Mouse (Mus musculus) kidney, embryonic 14.5 days (tissue): ENCODE data around the gene Nfib. TPM values are rescaled to one million over a fixed set of nuclear protein-coding genes. Genes with fewer than 3 reads are reported as not detected.

Experiments used
- ATAC-seq: fragments of 200-750 bp; cut with Nextera tagmentation; 2 replicates; pipeline ENCODE4 v1.8.0; 2017; ENCODE audit warnings: moderate number of reproducible peaks, mild to moderate bottlenecking, moderate TSS enrichment, moderate library complexity; ENCODE audit not compliant: low FRiP score, low TSS enrichment
- H3K27ac ChIP-seq: fragments of 300-500 bp; sonication (generic); 2 replicates; pipeline ENCODE4 v1.5.1; 2014; ENCODE audit warnings: low read depth, mild to moderate bottlenecking, low read length, moderate library complexity, mixed read lengths
- H3K27me3 ChIP-seq: fragments of 300-500 bp; sonication (generic); 2 replicates; pipeline ENCODE4 v1.6.1; 2014; ENCODE audit warnings: mild to moderate bottlenecking, low read length; ENCODE audit not compliant: control insufficient read depth, insufficient read depth
- H3K36me3 ChIP-seq: fragments of 300-500 bp; sonication (generic); 2 replicates; pipeline ENCODE4 v1.6.1; 2014; ENCODE audit warnings: low read length, mixed read lengths; ENCODE audit not compliant: control insufficient read depth, insufficient read depth
- H3K4me1 ChIP-seq: fragments of 300-500 bp; sonication (generic); 2 replicates; pipeline ENCODE4 v1.6.1; 2014; ENCODE audit warnings: low read length, mixed read lengths; ENCODE audit not compliant: control insufficient read depth, insufficient read depth
- H3K4me2 ChIP-seq: fragments of 300-500 bp; sonication (generic); replicated peaks from 2 replicates; pipeline ENCODE4 v1.6.1; 2014; ENCODE audit warnings: low read depth, mild to moderate bottlenecking, low read length
- H3K4me3 ChIP-seq: fragments of 300-500 bp; sonication (generic); 2 replicates; pipeline ENCODE4 v1.5.1; 2014; ENCODE audit warnings: mild to moderate bottlenecking, low read length
- H3K9ac ChIP-seq: fragments of 300-500 bp; sonication (generic); 2 replicates; pipeline ENCODE4 v1.6.1; 2014; ENCODE audit warnings: low read depth, mild to moderate bottlenecking, low read length, moderate library complexity
- H3K9me3 ChIP-seq: fragments of 300-500 bp; sonication (generic); 2 replicates; pipeline ENCODE4 v1.6.1; 2016; ENCODE audit warnings: low read length; ENCODE audit not compliant: control insufficient read depth
- WGBS: fragments of 180-500 bp; shearing (Covaris S2); extraction: QIAGEN DNeasy Blood & Tissue Kit; methylation state at CpG from one replicate; pipeline ENCODE4 v1.1.7; 2014; 5-methylcytosine and 5-hydroxymethylcytosine counted together
- polyA plus RNA-seq: library from polyadenylated mRNA; unstranded; fragments of >200 nt; fragmentation: Nextera tagmentation; extraction: Ambion mirVana; gene quantifications from 2 replicates; pipeline ENCODE4 v1.2.1, GENCODE M21; 2014

Nfib gene
- polyA plus RNA-seq, 1 experiment from 2014 or later: 36.0 TPM

GRCm38 (mm10) chr4:82623835-82624234, 81.7 kb downstream of the Nfib start:
- Histone ChIP-seq H3K9ac (no peak overlapping the region), H3K27me3 (no peaks in the 10 kb centered on the region), H3K4me2 (no peak overlapping the region), H3K4me1 (peaks cover 7% of the 10 kb centered on the region; the same call in 1 of the 2 replicates), H3K4me3 (no peak overlapping the region), H3K36me3 (no peaks in the 10 kb centered on the region), H3K9me3 (no peaks in the 10 kb centered on the region), H3K27ac (no peak overlapping the region)
- ATAC-seq: no peak
- WGBS: 59% methylated on average over 4 of the region's 4 CpGs

- H3K4me3 ChIP-seq: no peak overlapping the region
- 80% methylated on average over 12 of the region's 12 CpGs for WGBS
- H3K27ac ChIP-seq: peak overlapping the region; percentile 69; the same call in 1 of the 2 replicates
- no peaks in the 10 kb centered on the region for H3K9me3 ChIP-seq
- H3K4me2 ChIP-seq: no peak overlapping the region
- peaks cover 11% of the 10 kb centered on the region; the same call in 1 of the 2 replicates for H3K4me1 ChIP-seq
- H3K27me3 ChIP-seq: no peaks in the 10 kb centered on the region
- no peaks in the 10 kb centered on the region for H3K36me3 ChIP-seq
- H3K9ac ChIP-seq: no peak overlapping the region
- ATAC-seq: no peak; the same call in 1 of the 2 replicates
Observed at GRCm38 (mm10) chr4:82623081-82623538, 82.4 kb downstream of the Nfib start.

- Histone ChIP-seq H3K36me3 (no peaks in the 10 kb centered on the region), H3K27me3 (no peaks in the 10 kb centered on the region), H3K9me3 (no peaks in the 10 kb centered on the region), H3K4me2 (peak overlapping the region; percentile 5; the same call in 1 of the 2 replicates), H3K4me1 (peaks cover 18% of the 10 kb centered on the region; the same call in 1 of the 2 replicates), H3K4me3 (no peak overlapping the region), H3K27ac (peak overlapping the region; percentile 69; the same call in 1 of the 2 replicates), H3K9ac (no peak overlapping the region)
- WGBS: 24% methylated on average over 3 of the region's 3 CpGs
- peak; percentile 58 for ATAC-seq
Observed at GRCm38 (mm10) chr4:82622321-82622836, 83.2 kb downstream of the Nfib start.

- no peaks in the 10 kb centered on the region for H3K9me3 ChIP-seq
- H3K4me3 ChIP-seq: no peak overlapping the region
- ATAC-seq: peak; percentile 10; the same call in 1 of the 2 replicates
- WGBS: 55% methylated on average over 12 of the region's 12 CpGs
- peaks cover 18% of the 10 kb centered on the region; the same call in 1 of the 2 replicates for H3K4me1 ChIP-seq
- H3K27me3 ChIP-seq: no peaks in the 10 kb centered on the region
- no peaks in the 10 kb centered on the region for H3K36me3 ChIP-seq
- H3K4me2 ChIP-seq: no peak overlapping the region
- no peak overlapping the region for H3K9ac ChIP-seq
- H3K27ac ChIP-seq: no peak overlapping the region
Observed at GRCm38 (mm10) chr4:82619539-82619941, 86.0 kb downstream of the Nfib start.

- no peaks in the 10 kb centered on the region for H3K36me3 ChIP-seq
- H3K27ac ChIP-seq: no peak overlapping the region
- no peaks in the 10 kb centered on the region for H3K9me3 ChIP-seq
- H3K27me3 ChIP-seq: no peaks in the 10 kb centered on the region
- H3K4me3 ChIP-seq: no peak overlapping the region
- H3K4me2 ChIP-seq: no peak overlapping the region
- H3K4me1 ChIP-seq: peaks cover 18% of the 10 kb centered on the region; the same call in 1 of the 2 replicates
- H3K9ac ChIP-seq: no peak overlapping the region
- 53% methylated on average over 2 of the region's 2 CpGs for whole genome bisulfite sequencing
- no peak for ATAC-seq
Observed at GRCm38 (mm10) chr4:82619003-82619402, 86.5 kb downstream of the Nfib start.

- Histone ChIP-seq H3K4me3 (no peak overlapping the region), H3K4me1 (peaks cover 18% of the 10 kb centered on the region; the same call in 1 of the 2 replicates), H3K36me3 (no peaks in the 10 kb centered on the region), H3K27me3 (no peaks in the 10 kb centered on the region), H3K4me2 (no peak overlapping the region), H3K9me3 (no peaks in the 10 kb centered on the region), H3K27ac (no peak overlapping the region), H3K9ac (no peak overlapping the region)
- no peak for ATAC-seq
- WGBS: 90% methylated on average over 10 of the region's 10 CpGs
Observed at GRCm38 (mm10) chr4:82617257-82617656, 88.3 kb downstream of the Nfib start.

GRCm38 (mm10) chr4:82615712-82616111, 89.8 kb downstream of the Nfib start:
- Histone ChIP-seq H3K9ac (no peak overlapping the region), H3K4me1 (peaks cover 16% of the 10 kb centered on the region; the same call in 1 of the 2 replicates), H3K27ac (no peak overlapping the region), H3K4me2 (no peak overlapping the region), H3K36me3 (no peaks in the 10 kb centered on the region), H3K27me3 (no peaks in the 10 kb centered on the region), H3K9me3 (no peaks in the 10 kb centered on the region), H3K4me3 (no peak overlapping the region)
- WGBS: 87% methylated on average over 5 of the region's 5 CpGs
- no peak for ATAC-seq

- no peak overlapping the region for H3K9ac ChIP-seq
- WGBS: 40% methylated on average over 7 of the region's 7 CpGs
- ATAC-seq: no peak
- no peak overlapping the region for H3K27ac ChIP-seq
- no peaks in the 10 kb centered on the region for H3K36me3 ChIP-seq
- H3K4me3 ChIP-seq: no peak overlapping the region
- H3K4me2 ChIP-seq: no peak overlapping the region
- H3K4me1 ChIP-seq: peaks cover 17% of the 10 kb centered on the region; the same call in 1 of the 2 replicates
- H3K9me3 ChIP-seq: no peaks in the 10 kb centered on the region
- no peaks in the 10 kb centered on the region for H3K27me3 ChIP-seq
Observed at GRCm38 (mm10) chr4:82614466-82614805, 91.1 kb downstream of the Nfib start.

GRCm38 (mm10) chr4:82613606-82614465, 91.7 kb downstream of the Nfib start:
- WGBS: 21% methylated on average over 7 of the region's 7 CpGs
- H3K27me3 ChIP-seq: no peaks in the 10 kb centered on the region
- H3K4me1 ChIP-seq: peaks cover 23% of the 10 kb centered on the region; the same call in 1 of the 2 replicates
- peak; percentile 44; the same call in 1 of the 2 replicates for ATAC-seq
- H3K9me3 ChIP-seq: no peaks in the 10 kb centered on the region
- no peak overlapping the region for H3K9ac ChIP-seq
- H3K4me3 ChIP-seq: no peak overlapping the region
- H3K36me3 ChIP-seq: no peaks in the 10 kb centered on the region
- no peak overlapping the region for H3K27ac ChIP-seq
- H3K4me2 ChIP-seq: no peak overlapping the region
